Mouse (Mus musculus) cerebellum, postnatal 14 days (tissue): Measurements from ENCODE around the gene Zbbx.

Experiments
- DNase-seq, 2 experiments: peaks; one replicate each; pipeline ENCODE4 v3.0.0; 2021; ENCODE audit warnings: mixed read lengths in 2 of 2

Zbbx gene

DNA sequence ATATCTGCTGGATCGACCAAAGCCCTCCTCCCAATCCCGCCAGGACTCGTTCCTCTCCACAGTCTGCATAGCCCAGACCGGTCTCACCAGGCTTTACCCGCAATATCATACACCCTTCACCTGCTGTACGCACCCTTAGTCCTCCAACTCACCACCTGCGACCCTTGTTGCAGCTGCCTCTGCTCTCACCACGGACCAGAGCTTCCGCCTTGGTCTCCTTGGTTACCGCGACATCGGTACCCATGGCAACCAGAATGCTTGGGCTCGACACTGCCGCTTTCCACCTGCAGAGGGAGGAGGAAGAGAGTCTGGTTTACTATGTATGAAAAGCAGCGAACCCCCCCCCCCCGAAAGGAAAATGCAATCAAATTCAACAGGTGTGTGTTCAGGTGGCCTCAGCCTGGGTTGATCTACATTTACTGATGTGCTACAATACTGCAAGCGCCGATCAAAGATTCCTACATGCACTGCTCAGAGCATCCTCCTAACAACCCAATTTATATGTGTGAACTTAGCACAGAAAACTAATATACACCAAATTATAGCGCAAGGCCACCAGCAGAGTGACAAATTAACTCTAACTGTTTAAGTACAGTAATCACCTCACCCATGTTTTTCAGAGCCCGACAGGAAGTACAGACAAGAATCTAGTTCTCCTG, at the start of gene Zbbx:
Zbbx (minus strand) TSS at position 197 of the 659 bp plus-strand sequence.
- DNase-seq: peak; percentile 75 to 84

DNA sequence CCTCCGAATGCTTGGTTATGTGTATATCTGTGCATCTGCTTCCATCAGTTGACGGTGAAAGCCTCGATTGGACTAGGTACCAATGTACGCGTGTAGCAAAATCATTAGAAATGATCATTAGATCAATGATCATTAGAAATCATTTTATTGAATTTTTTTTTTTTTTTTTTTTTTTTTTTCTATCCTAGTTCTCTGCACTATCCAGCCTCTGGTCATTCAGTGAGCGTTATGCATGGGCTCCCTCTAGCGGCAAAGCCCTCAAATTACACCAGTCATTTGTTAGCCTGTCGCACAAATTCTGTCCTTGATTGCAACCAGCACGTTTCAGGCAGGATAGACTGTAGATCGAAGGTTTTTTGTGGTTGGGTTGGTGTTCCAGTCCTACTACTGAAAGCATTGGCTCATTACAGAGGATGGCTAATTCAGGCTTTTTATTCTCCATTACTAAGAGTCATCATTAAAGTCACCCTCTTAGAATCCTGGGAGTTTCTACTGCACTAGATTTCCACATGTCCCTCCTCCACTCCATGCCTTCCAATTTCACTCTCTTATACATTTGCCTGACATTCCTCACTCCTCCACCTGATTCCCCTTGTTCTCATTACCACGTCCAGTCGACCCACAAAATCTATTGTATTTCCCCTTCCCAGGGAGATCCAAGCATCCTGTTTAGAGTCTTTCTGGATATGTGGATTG, 38.1 kb upstream of the Zbbx start:
- DNase-seq: peak; percentile 71 to 81

GRCm38 (mm10) chr3:75182606-75183005, 17.8 kb upstream of the Zbbx start:
- no peak for DNase-seq

GRCm38 (mm10) chr3:75141876-75142275, 23.0 kb downstream of the Zbbx start:
- DNase-seq: no peak

DNA sequence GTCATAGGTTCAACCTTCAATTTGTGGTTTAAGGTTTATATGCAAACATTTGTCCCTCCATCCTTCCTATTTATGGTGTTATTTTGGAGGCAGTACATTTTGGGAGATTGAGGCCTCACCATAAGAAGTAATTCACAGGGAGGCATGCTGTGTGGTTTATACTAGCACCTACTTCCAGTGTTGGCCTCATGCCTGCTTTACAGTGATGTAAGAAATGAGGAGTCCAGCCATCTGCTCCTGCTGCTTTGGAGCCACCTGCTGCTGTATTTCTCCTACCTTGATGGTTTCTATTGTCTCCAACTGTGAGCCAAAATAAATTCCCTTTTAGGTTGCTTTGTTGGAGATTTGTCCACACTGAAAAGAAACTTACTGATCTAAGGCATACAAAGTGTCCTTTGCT, 60.0 kb downstream of the Zbbx start:
- peak; percentile 56 to 81 for DNase-seq

GRCm38 (mm10) chr3:75085762-75086161, 79.1 kb downstream of the Zbbx start:
- no peak for DNase-seq

- peak; percentile 48 to 76 for DNase-seq
Observed at GRCm38 (mm10) chr3:75078906-75079305, 85.9 kb downstream of the Zbbx start.

- no peak for DNase-seq
Observed at GRCm38 (mm10) chr3:75009701-75010100, 155.1 kb downstream of the Zbbx start.
